Mouse (Mus musculus): Measurements from ENCODE around the gene Kndc1. TPM values are rescaled to one million over a fixed set of nuclear protein-coding genes. Genes with fewer than 3 reads are reported as not detected.

Gene Kndc1
- polyA plus RNA-seq, 1 experiment from 2014 or later, result 0.23 TPM

GRCm38 (mm10) chr7:139963814-139964213 lies 69.3 kb downstream of the Kndc1 start:
- Histone ChIP-seq H3K27ac (ENCODE audit: low read depth, low read length) (no peak overlapping the region), H3K9ac (ENCODE audit: low read depth, low read length) (no peak overlapping the region), H3K36me3 (ENCODE audit: control insufficient read depth, insufficient read depth) (no peaks in the 10 kb centered on the region), H3K4me2 (replicated peaks; ENCODE audit: low read depth) (no peak overlapping the region), H3K27me3 (replicated peaks; ENCODE audit: control insufficient read depth, insufficient read depth, low read length) (no peaks in the 10 kb centered on the region), H3K4me3 (ENCODE audit: low read depth, low read length) (no peak overlapping the region), H3K4me1 (replicated peaks; ENCODE audit: control insufficient read depth, insufficient read depth, low read length) (no peaks in the 10 kb centered on the region), H3K9me3 (ENCODE audit: control insufficient read depth) (no peaks in the 10 kb centered on the region)
- no peak for ATAC-seq
- whole genome bisulfite sequencing, result 33% methylated on average over 4 of the region's 4 CpGs
- no peak for TF ChIP-seq CTCF (IDR thresholded peaks at IDR 0.05; ENCODE audit: low read depth)

GRCm38 (mm10) chr7:139967175-139967574 lies 72.7 kb downstream of the Kndc1 start:
- Histone ChIP-seq H3K36me3 (ENCODE audit: control insufficient read depth, insufficient read depth) (no peaks in the 10 kb centered on the region), H3K4me1 (replicated peaks; ENCODE audit: control insufficient read depth, insufficient read depth, low read length) (no peaks in the 10 kb centered on the region), H3K27me3 (replicated peaks; ENCODE audit: control insufficient read depth, insufficient read depth, low read length) (no peaks in the 10 kb centered on the region), H3K4me3 (ENCODE audit: low read depth, low read length) (no peak overlapping the region), H3K9me3 (ENCODE audit: control insufficient read depth) (no peaks in the 10 kb centered on the region), H3K4me2 (replicated peaks; ENCODE audit: low read depth) (no peak overlapping the region), H3K27ac (ENCODE audit: low read depth, low read length) (no peak overlapping the region), H3K9ac (ENCODE audit: low read depth, low read length) (no peak overlapping the region)
- no peak for TF ChIP-seq CTCF (IDR thresholded peaks at IDR 0.05; ENCODE audit: low read depth)
- no peak for ATAC-seq
- 23% methylated on average over 4 of the region's 4 CpGs for WGBS

GRCm38 (mm10) chr7:139968428-139968827 lies 73.9 kb downstream of the Kndc1 start:
- Histone ChIP-seq H3K4me3 (ENCODE audit: low read depth, low read length) (no peak overlapping the region), H3K27me3 (replicated peaks; ENCODE audit: control insufficient read depth, insufficient read depth, low read length) (no peaks in the 10 kb centered on the region), H3K9ac (ENCODE audit: low read depth, low read length) (no peak overlapping the region), H3K36me3 (ENCODE audit: control insufficient read depth, insufficient read depth) (no peaks in the 10 kb centered on the region), H3K4me1 (replicated peaks; ENCODE audit: control insufficient read depth, insufficient read depth, low read length) (no peaks in the 10 kb centered on the region), H3K27ac (ENCODE audit: low read depth, low read length) (no peak overlapping the region), H3K4me2 (replicated peaks; ENCODE audit: low read depth) (no peak overlapping the region), H3K9me3 (ENCODE audit: control insufficient read depth) (no peaks in the 10 kb centered on the region)
- TF ChIP-seq CTCF (IDR thresholded peaks at IDR 0.05; ENCODE audit: low read depth), result no peak
- 62% methylated on average over 5 of the region's 5 CpGs for WGBS
- no peak for ATAC-seq

- ATAC-seq, result no peak
- no peak overlapping the region for H3K4me3 ChIP-seq (ENCODE audit: low read depth, low read length)
- no peak overlapping the region for H3K27ac ChIP-seq (ENCODE audit: low read depth, low read length)
- H3K9ac ChIP-seq (ENCODE audit: low read depth, low read length), result no peak overlapping the region
- WGBS, result 43% methylated on average over 10 of the region's 10 CpGs
- no peaks in the 10 kb centered on the region for H3K9me3 ChIP-seq (ENCODE audit: control insufficient read depth)
- peak; percentile 86 for TF ChIP-seq CTCF (IDR thresholded peaks at IDR 0.05; ENCODE audit: low read depth)
- H3K36me3 ChIP-seq (ENCODE audit: control insufficient read depth, insufficient read depth), result no peaks in the 10 kb centered on the region
- H3K4me2 ChIP-seq (replicated peaks; ENCODE audit: low read depth), result no peak overlapping the region
- H3K4me1 ChIP-seq (replicated peaks; ENCODE audit: control insufficient read depth, insufficient read depth, low read length), result no peaks in the 10 kb centered on the region
- no peaks in the 10 kb centered on the region for H3K27me3 ChIP-seq (replicated peaks; ENCODE audit: control insufficient read depth, insufficient read depth, low read length)
These were observed 75.0 kb downstream of the Kndc1 start for GRCm38 (mm10) chr7:139969348-139970130.

- Histone ChIP-seq H3K4me3 (ENCODE audit: low read depth, low read length) (no peak overlapping the region), H3K4me1 (replicated peaks; ENCODE audit: control insufficient read depth, insufficient read depth, low read length) (no peaks in the 10 kb centered on the region), H3K4me2 (replicated peaks; ENCODE audit: low read depth) (no peak overlapping the region), H3K9me3 (ENCODE audit: control insufficient read depth) (no peaks in the 10 kb centered on the region), H3K27ac (ENCODE audit: low read depth, low read length) (no peak overlapping the region), H3K9ac (ENCODE audit: low read depth, low read length) (no peak overlapping the region), H3K27me3 (replicated peaks; ENCODE audit: control insufficient read depth, insufficient read depth, low read length) (no peaks in the 10 kb centered on the region), H3K36me3 (ENCODE audit: control insufficient read depth, insufficient read depth) (no peaks in the 10 kb centered on the region)
- no peak for ATAC-seq
- no peak for TF ChIP-seq CTCF (IDR thresholded peaks at IDR 0.05; ENCODE audit: low read depth)
- 83% methylated on average over 10 of the region's 10 CpGs for WGBS
These were observed 75.9 kb downstream of the Kndc1 start for GRCm38 (mm10) chr7:139970216-139970919.

- no peak for TF ChIP-seq CTCF (IDR thresholded peaks at IDR 0.05; ENCODE audit: low read depth)
- Histone ChIP-seq H3K9me3 (ENCODE audit: control insufficient read depth) (no peaks in the 10 kb centered on the region), H3K27ac (ENCODE audit: low read depth, low read length) (no peak overlapping the region), H3K4me1 (replicated peaks; ENCODE audit: control insufficient read depth, insufficient read depth, low read length) (no peaks in the 10 kb centered on the region), H3K36me3 (ENCODE audit: control insufficient read depth, insufficient read depth) (no peaks in the 10 kb centered on the region), H3K4me2 (replicated peaks; ENCODE audit: low read depth) (no peak overlapping the region), H3K27me3 (replicated peaks; ENCODE audit: control insufficient read depth, insufficient read depth, low read length) (no peaks in the 10 kb centered on the region), H3K9ac (ENCODE audit: low read depth, low read length) (no peak overlapping the region), H3K4me3 (ENCODE audit: low read depth, low read length) (no peak overlapping the region)
- ATAC-seq, result no peak
- 82% methylated on average over 5 of the region's 5 CpGs for WGBS
These were observed 76.5 kb downstream of the Kndc1 start for GRCm38 (mm10) chr7:139970979-139971378.
